Mouse (Mus musculus) common myeloid progenitor, adult 5-6 weeks (primary cell): ENCODE measurements at regions not wholly inside any gene's neighbourhood (a gene's known extent, or its start where the extent isn't known, plus 50 kb on each side); places are given as distances from the start of the nearest gene placed in this dataset.

ENCODE experiments used
- ATAC-seq: replicated peaks from 2 replicates; pipeline ENCODE4 v1.8.0; 2016; ENCODE audit warnings: low read depth, mild to moderate bottlenecking, moderate TSS enrichment, inconsistent platforms; ENCODE audit not compliant: poor library complexity, severe bottlenecking

GRCm38 (mm10) chr13:116443165-116443955 is 133.9 kb upstream of the Isl1 start:
- no peak for ATAC-seq

GRCm38 (mm10) chr13:116417768-116418167 is 108.3 kb upstream of the Isl1 start:
- no peak for ATAC-seq

DNA sequence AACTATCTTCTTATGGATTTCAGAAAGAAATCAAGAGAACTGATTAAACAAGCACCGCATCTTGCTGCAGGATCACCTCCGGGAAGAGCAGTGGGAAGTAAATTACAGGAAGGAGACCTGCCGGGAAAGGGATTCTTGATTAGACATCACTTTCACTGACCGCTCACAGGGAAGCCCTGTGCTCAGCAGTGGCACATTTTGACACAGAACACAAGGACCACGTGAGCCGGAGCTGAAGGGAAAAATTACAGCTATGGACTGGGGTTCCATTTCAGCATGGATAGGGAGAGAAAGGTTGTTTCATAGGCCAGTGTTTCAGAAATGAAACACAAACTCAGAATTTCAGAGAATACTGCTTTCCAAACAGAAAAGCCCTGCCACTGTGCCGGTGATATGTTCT is 105.0 kb upstream of the Isl1 start:
- ATAC-seq: no peak

- no peak for ATAC-seq
These were observed 101.2 kb upstream of the Isl1 start for GRCm38 (mm10) chr13:116410682-116411081.
